Comparison of ENCODE assay signal across 23 mouse cellular contexts in genomic region chr3:69762838-69763368, GRCm38 (mm10). TPM values are rescaled to one million over a fixed set of nuclear protein-coding genes. Genes with fewer than 3 reads are reported as not detected.
A peak's percentile ranks its signal among the peaks of the same experiment; 100 is the strongest.
DNase-seq lines count a peak whose midpoint lies in the region; ATAC-seq and TF ChIP-seq lines count a peak whose summit lies in the region.
"Had no signal": no experiment of that assay in that cellular context is flagged by ENCODE, and none has a peak within 500 bp of the region (broad histone marks: within the 10 kb centered on the region; RNA-seq: fewer than 3 reads in every experiment).

No protein-coding gene starts in this region.

- peaks cover 27% of the 10 kb centered on the region for H3K36me3 ChIP-seq in intestine, embryonic 14.5 days (ENCODE audit: control insufficient read depth, insufficient read depth, low read length)
- H3K36me3 ChIP-seq in intestine, postnatal 0 days (ENCODE audit: control insufficient read depth, insufficient read depth), result peaks cover 24% of the 10 kb centered on the region; the same call in 1 of the 2 replicates
- H3K36me3 ChIP-seq in lung, embryonic 15.5 days, result peaks cover 10% of the 10 kb centered on the region; the same call in 1 of the 2 replicates
- H3K36me3 ChIP-seq in intestine, embryonic 15.5 days, result no peaks in the 10 kb centered on the region
- no peaks in the 10 kb centered on the region for H3K36me3 ChIP-seq in intestine, embryonic 16.5 days (ENCODE audit: control insufficient read depth, insufficient read depth, low read length)
- peaks cover 24% of the 10 kb centered on the region for H3K36me3 ChIP-seq in hindbrain, embryonic 12.5 days

- no peaks in the 10 kb centered on the region for H3K9me3 ChIP-seq in intestine, embryonic 14.5 days (ENCODE audit: control insufficient read depth, low read length)
- H3K9me3 ChIP-seq in intestine, postnatal 0 days (ENCODE audit: control insufficient read depth), result no peaks in the 10 kb centered on the region
- no peaks in the 10 kb centered on the region for H3K9me3 ChIP-seq in lung, embryonic 15.5 days
- no peaks in the 10 kb centered on the region for H3K9me3 ChIP-seq in intestine, embryonic 15.5 days
- H3K9me3 ChIP-seq in intestine, embryonic 16.5 days (ENCODE audit: control insufficient read depth, low read length), result no peaks in the 10 kb centered on the region
- no peaks in the 10 kb centered on the region for H3K9me3 ChIP-seq in hindbrain, embryonic 12.5 days (replicated peaks)
- H3K9me3 ChIP-seq: embryonic facial prominence, embryonic 13.5 days; embryonic facial prominence, embryonic 15.5 days; forebrain, embryonic 10.5 days; forebrain, embryonic 12.5 days had no signal

- H3K9ac ChIP-seq in intestine, embryonic 14.5 days (ENCODE audit: low read length), result no peak overlapping the region
- no peak overlapping the region for H3K9ac ChIP-seq in intestine, postnatal 0 days (ENCODE audit: low read depth, low read length)
- H3K9ac ChIP-seq in lung, embryonic 15.5 days, result no peak overlapping the region
- no peak overlapping the region for H3K9ac ChIP-seq in intestine, embryonic 15.5 days
- H3K9ac ChIP-seq in intestine, embryonic 16.5 days (ENCODE audit: low read depth, low read length), result no peak overlapping the region
- H3K9ac ChIP-seq in hindbrain, embryonic 12.5 days, result no peak overlapping the region
- H3K9ac ChIP-seq: embryonic facial prominence, embryonic 13.5 days; embryonic facial prominence, embryonic 15.5 days; forebrain, embryonic 12.5 days had no signal

- WGBS in intestine, embryonic 14.5 days, result 48% methylated on average over 6 of the region's 6 CpGs
- 70% methylated on average over 6 of the region's 6 CpGs for WGBS in intestine, postnatal 0 days
- 53% methylated on average over 6 of the region's 6 CpGs for WGBS in lung, embryonic 15.5 days
- WGBS in intestine, embryonic 15.5 days, result 49% methylated on average over 6 of the region's 6 CpGs
- WGBS in intestine, embryonic 16.5 days, result 58% methylated on average over 6 of the region's 6 CpGs
- WGBS in hindbrain, embryonic 12.5 days, result 86% methylated on average over 6 of the region's 6 CpGs

- no peak overlapping the region for H3K4me3 ChIP-seq in intestine, embryonic 14.5 days (ENCODE audit: low read depth, low read length)
- no peak overlapping the region for H3K4me3 ChIP-seq in intestine, postnatal 0 days (ENCODE audit: low read depth, low read length)
- H3K4me3 ChIP-seq in lung, embryonic 15.5 days, result no peak overlapping the region
- no peak overlapping the region for H3K4me3 ChIP-seq in intestine, embryonic 15.5 days (replicated peaks)
- no peak overlapping the region for H3K4me3 ChIP-seq in intestine, embryonic 16.5 days (ENCODE audit: low read length)
- H3K4me3 ChIP-seq in hindbrain, embryonic 12.5 days, result no peak overlapping the region
- H3K4me3 ChIP-seq: embryonic facial prominence, embryonic 13.5 days; embryonic facial prominence, embryonic 15.5 days; erythroblast, embryonic 14.5 days; forebrain, embryonic 10.5 days; forebrain, embryonic 12.5 days had no signal

- TF ChIP-seq CTCF in intestine, postnatal 0 days (IDR thresholded peaks at IDR 0.05; ENCODE audit: low read depth), result no peak

- H3K4me2 ChIP-seq in intestine, embryonic 14.5 days (ENCODE audit: low read length), result no peak overlapping the region
- no peak overlapping the region for H3K4me2 ChIP-seq in intestine, postnatal 0 days (replicated peaks; ENCODE audit: low read depth)
- no peak overlapping the region for H3K4me2 ChIP-seq in lung, embryonic 15.5 days
- H3K4me2 ChIP-seq in intestine, embryonic 15.5 days (replicated peaks), result no peak overlapping the region
- H3K4me2 ChIP-seq in intestine, embryonic 16.5 days (ENCODE audit: low read depth, low read length), result no peak overlapping the region
- H3K4me2 ChIP-seq in hindbrain, embryonic 12.5 days (replicated peaks), result no peak overlapping the region
- H3K4me2 ChIP-seq: embryonic facial prominence, embryonic 13.5 days; embryonic facial prominence, embryonic 15.5 days; forebrain, embryonic 12.5 days had no signal

- H3K27ac ChIP-seq in intestine, embryonic 14.5 days (ENCODE audit: low read depth), result 0 out of 2 replicates have a peak overlapping the region, but pooled peaks have one; percentile 2
- H3K27ac ChIP-seq in intestine, postnatal 0 days (ENCODE audit: low read depth, low read length), result no peak overlapping the region
- H3K27ac ChIP-seq in lung, embryonic 15.5 days, result no peak overlapping the region
- H3K27ac ChIP-seq in intestine, embryonic 15.5 days, result no peak overlapping the region
- H3K27ac ChIP-seq in intestine, embryonic 16.5 days (ENCODE audit: low read length), result no peak overlapping the region
- H3K27ac ChIP-seq in hindbrain, embryonic 12.5 days, result no peak overlapping the region
- H3K27ac ChIP-seq: embryonic facial prominence, embryonic 13.5 days; embryonic facial prominence, embryonic 15.5 days; forebrain, embryonic 10.5 days; forebrain, embryonic 12.5 days had no signal

- ATAC-seq in intestine, embryonic 14.5 days (replicated peaks; ENCODE audit: low FRiP score, low TSS enrichment, low read depth), result peak; percentile 83
- no peak for ATAC-seq in intestine, postnatal 0 days
- peak; percentile 55; the same call in 1 of the 2 replicates for ATAC-seq in lung, embryonic 15.5 days (ENCODE audit: borderline replicate concordance, extremely low read depth, low FRiP score, low TSS enrichment)
- ATAC-seq in intestine, embryonic 15.5 days, result peak; percentile 41; the same call in 1 of the 2 replicates
- peak; percentile 28; the same call in 1 of the 2 replicates for ATAC-seq in intestine, embryonic 16.5 days
- ATAC-seq in hindbrain, embryonic 12.5 days (ENCODE audit: low FRiP score), result no peak
- ATAC-seq: forebrain, embryonic 14.5 days had no signal

- 0 out of 2 replicates have a peak, but pooled peaks cover 3% of the 10 kb centered on the region for H3K4me1 ChIP-seq in intestine, embryonic 14.5 days (replicated peaks; ENCODE audit: control insufficient read depth, insufficient read depth, low read length)
- no peaks in the 10 kb centered on the region for H3K4me1 ChIP-seq in intestine, postnatal 0 days (replicated peaks; ENCODE audit: control insufficient read depth, insufficient read depth, low read length)
- 0 out of 2 replicates have a peak, but pooled peaks cover 4% of the 10 kb centered on the region for H3K4me1 ChIP-seq in lung, embryonic 15.5 days
- no peaks in the 10 kb centered on the region for H3K4me1 ChIP-seq in intestine, embryonic 15.5 days (replicated peaks)
- no peaks in the 10 kb centered on the region for H3K4me1 ChIP-seq in intestine, embryonic 16.5 days (ENCODE audit: control insufficient read depth, insufficient read depth, low read length)
- H3K4me1 ChIP-seq in hindbrain, embryonic 12.5 days, result no peaks in the 10 kb centered on the region
- H3K4me1 ChIP-seq: embryonic facial prominence, embryonic 13.5 days; embryonic facial prominence, embryonic 15.5 days; forebrain, embryonic 10.5 days; forebrain, embryonic 12.5 days had no signal

- peak; percentile 47 for DNase-seq in intestine, embryonic 14.5 days (ENCODE audit: low spot score)
- DNase-seq in lung, postnatal 10 days, result no peak
- DNase-seq: adrenal gland, adult 2 months; adrenal gland, postnatal 10 days; adrenal gland, postnatal 25 days; cerebellum, adult 11 months; cerebellum, adult 18-20 months; cerebellum, adult 8-10 months; cerebellum, adult 9-11 months; cerebellum, postnatal 14 days; cerebellum, postnatal 36 days; embryo, embryonic 11 days had no signal

- no peaks in the 10 kb centered on the region for H3K27me3 ChIP-seq in intestine, embryonic 14.5 days (replicated peaks; ENCODE audit: control insufficient read depth, insufficient read depth, low read length)
- no peaks in the 10 kb centered on the region for H3K27me3 ChIP-seq in intestine, postnatal 0 days (replicated peaks; ENCODE audit: control insufficient read depth, insufficient read depth, low read length)
- H3K27me3 ChIP-seq in lung, embryonic 15.5 days, result no peaks in the 10 kb centered on the region
- no peaks in the 10 kb centered on the region for H3K27me3 ChIP-seq in intestine, embryonic 15.5 days (replicated peaks)
- H3K27me3 ChIP-seq in intestine, embryonic 16.5 days (replicated peaks; ENCODE audit: control insufficient read depth, insufficient read depth, low read length), result no peaks in the 10 kb centered on the region
- no peaks in the 10 kb centered on the region for H3K27me3 ChIP-seq in hindbrain, embryonic 12.5 days
- H3K27me3 ChIP-seq: embryonic facial prominence, embryonic 13.5 days; embryonic facial prominence, embryonic 15.5 days; forebrain, embryonic 12.5 days had no signal

RNA-seq across cellular contexts. Expression of gene Nmd3, which starts 41.1 kb away (rescaled TPM):
- 159 and 175 TPM in 2 replicates for polyA plus RNA-seq in intestine, embryonic 14.5 days (2014; fragmentation: Nextera tagmentation; extraction: Ambion mirVana)
- 71.5 and 72.7 TPM in 2 replicates for polyA plus RNA-seq in intestine, postnatal 0 days (2015; fragmentation: Nextera tagmentation; extraction: Ambion mirVana)
- 139 TPM in 2 replicates for polyA plus RNA-seq in lung, embryonic 15.5 days (2015; fragmentation: Nextera tagmentation; extraction: Ambion mirVana)
- polyA plus RNA-seq in intestine, embryonic 15.5 days (2015; fragmentation: Nextera tagmentation; extraction: Ambion mirVana), result 139 and 146 TPM in 2 replicates
- 123 and 142 TPM in 2 replicates for polyA plus RNA-seq in intestine, embryonic 16.5 days (2015; fragmentation: Nextera tagmentation; extraction: Ambion mirVana)
- 110 and 111 TPM in 2 replicates for polyA plus RNA-seq in hindbrain, embryonic 12.5 days (2016; fragmentation: Nextera tagmentation; extraction: Ambion mirVana)

Comparison
In these comparisons a context has a peak if more than half of its experiments do, and no peak if none do; other contexts are left out.
1. ATAC-seq: peak in intestine, embryonic 14.5 days (single experiment), lung, embryonic 15.5 days (single experiment), intestine, embryonic 15.5 days (single experiment) and intestine, embryonic 16.5 days (single experiment); none in intestine, postnatal 0 days (single experiment) and hindbrain, embryonic 12.5 days (single experiment).